Mouse (Mus musculus): Measurements from ENCODE around the gene Rbpjl. TPM values are rescaled to one million over a fixed set of nuclear protein-coding genes. Genes with fewer than 3 reads are reported as not detected.

Gene Rbpjl
- not detected for polyA plus RNA-seq (2014; fragmentation: Illumina TruSeq; extraction: RNeasy Lipid Tissue Mini Kit (QIAGEN cat#74804))

GRCm38 (mm10) chr2:164402906-164403305, at the start of gene Rbpjl:
Gene Rbpjl, plus strand, starts transcription at chr2:164403141.

GRCm38 (mm10) chr2:164389020-164389419, 13.9 kb upstream of the Rbpjl start, which contains the start of gene Slpi:
Gene Slpi, minus strand, starts transcription at chr2:164389095.

GRCm38 (mm10) chr2:164405060-164405459, 2.1 kb downstream of the Rbpjl start, which contains the start of gene Matn4:
Gene Matn4, minus strand, starts transcription at chr2:164405160.

GRCm38 (mm10) chr2:164443460-164444000, 40.6 kb downstream of the Rbpjl start, which contains the start of gene Sdc4:
Gene Sdc4, minus strand, starts transcription at chr2:164443887.

GRCm38 (mm10) chr2:164456864-164457300, 53.9 kb downstream of the Rbpjl start, which contains the start of gene Sys1:
Gene Sys1, plus strand, starts transcription at chr2:164456964.

GRCm38 (mm10) chr2:164460745-164461551, 58.0 kb downstream of the Rbpjl start, which contains the start of gene Gm20458:
Gene Gm20458, plus strand, starts transcription at chr2:164460967.

Other genes starting within 250 kb of the Rbpjl start
- gene Kcns1, start 232.0 kb upstream of the Rbpjl start, polyA plus RNA-seq (2014; fragmentation: Illumina TruSeq; extraction: RNeasy Lipid Tissue Mini Kit (QIAGEN cat#74804)): not detected
- gene Wfdc5, start 220.4 kb upstream of the Rbpjl start, polyA plus RNA-seq (2014; fragmentation: Illumina TruSeq; extraction: RNeasy Lipid Tissue Mini Kit (QIAGEN cat#74804)): not detected
- not detected for gene Wfdc12, start 212.5 kb upstream of the Rbpjl start, polyA plus RNA-seq (2014; fragmentation: Illumina TruSeq; extraction: RNeasy Lipid Tissue Mini Kit (QIAGEN cat#74804))
- not detected for gene Wfdc15a, start 203.0 kb upstream of the Rbpjl start, polyA plus RNA-seq (2014; fragmentation: Illumina TruSeq; extraction: RNeasy Lipid Tissue Mini Kit (QIAGEN cat#74804))
- 1.3 TPM for gene Wfdc15b, start 181.5 kb upstream of the Rbpjl start, polyA plus RNA-seq (2014; fragmentation: Illumina TruSeq; extraction: RNeasy Lipid Tissue Mini Kit (QIAGEN cat#74804))
- gene Svs2, start 164.7 kb upstream of the Rbpjl start, polyA plus RNA-seq (2014; fragmentation: Illumina TruSeq; extraction: RNeasy Lipid Tissue Mini Kit (QIAGEN cat#74804)): not detected
- gene Svs3b, start 146.5 kb upstream of the Rbpjl start, polyA plus RNA-seq (2014; fragmentation: Illumina TruSeq; extraction: RNeasy Lipid Tissue Mini Kit (QIAGEN cat#74804)): not detected
- gene Svs4, start 124.7 kb upstream of the Rbpjl start, polyA plus RNA-seq (2014; fragmentation: Illumina TruSeq; extraction: RNeasy Lipid Tissue Mini Kit (QIAGEN cat#74804)): not detected
- gene Svs3a, start 113.9 kb upstream of the Rbpjl start, polyA plus RNA-seq (2014; fragmentation: Illumina TruSeq; extraction: RNeasy Lipid Tissue Mini Kit (QIAGEN cat#74804)): not detected
- not detected for gene Svs6, start 86.4 kb upstream of the Rbpjl start, polyA plus RNA-seq (2014; fragmentation: Illumina TruSeq; extraction: RNeasy Lipid Tissue Mini Kit (QIAGEN cat#74804))
- 0.91 TPM for gene Svs5, start 70.4 kb upstream of the Rbpjl start, polyA plus RNA-seq (2014; fragmentation: Illumina TruSeq; extraction: RNeasy Lipid Tissue Mini Kit (QIAGEN cat#74804))
- not detected for gene Slpi, start 14.0 kb upstream of the Rbpjl start, polyA plus RNA-seq (2014; fragmentation: Illumina TruSeq; extraction: RNeasy Lipid Tissue Mini Kit (QIAGEN cat#74804))
- gene Matn4, start 2.0 kb downstream of the Rbpjl start, polyA plus RNA-seq (2014; fragmentation: Illumina TruSeq; extraction: RNeasy Lipid Tissue Mini Kit (QIAGEN cat#74804)): not detected
- 107 TPM for gene Sdc4, start 40.7 kb downstream of the Rbpjl start, polyA plus RNA-seq (2014; fragmentation: Illumina TruSeq; extraction: RNeasy Lipid Tissue Mini Kit (QIAGEN cat#74804))
- 8.4 TPM for gene Sys1, start 53.8 kb downstream of the Rbpjl start, polyA plus RNA-seq (2014; fragmentation: Illumina TruSeq; extraction: RNeasy Lipid Tissue Mini Kit (QIAGEN cat#74804))
- not detected for gene Gm20458, start 57.8 kb downstream of the Rbpjl start, polyA plus RNA-seq (2014; fragmentation: Illumina TruSeq; extraction: RNeasy Lipid Tissue Mini Kit (QIAGEN cat#74804))
- not detected for gene Trp53tg5, start 70.6 kb downstream of the Rbpjl start, polyA plus RNA-seq (2014; fragmentation: Illumina TruSeq; extraction: RNeasy Lipid Tissue Mini Kit (QIAGEN cat#74804))
- 4.7 TPM for gene Dbndd2, start 83.0 kb downstream of the Rbpjl start, polyA plus RNA-seq (2014; fragmentation: Illumina TruSeq; extraction: RNeasy Lipid Tissue Mini Kit (QIAGEN cat#74804))
- gene Pigt, start 94.4 kb downstream of the Rbpjl start, polyA plus RNA-seq (2014; fragmentation: Illumina TruSeq; extraction: RNeasy Lipid Tissue Mini Kit (QIAGEN cat#74804)): 8.6 TPM
- gene Wfdc2, start 159.3 kb downstream of the Rbpjl start, polyA plus RNA-seq (2014; fragmentation: Illumina TruSeq; extraction: RNeasy Lipid Tissue Mini Kit (QIAGEN cat#74804)): 1.8 TPM
- gene Spint3, start 170.3 kb downstream of the Rbpjl start, polyA plus RNA-seq (2014; fragmentation: Illumina TruSeq; extraction: RNeasy Lipid Tissue Mini Kit (QIAGEN cat#74804)): not detected
- 0.66 TPM for gene Wfdc6a, start 182.3 kb downstream of the Rbpjl start, polyA plus RNA-seq (2014; fragmentation: Illumina TruSeq; extraction: RNeasy Lipid Tissue Mini Kit (QIAGEN cat#74804))
- gene Eppin, start 190.5 kb downstream of the Rbpjl start, polyA plus RNA-seq (2014; fragmentation: Illumina TruSeq; extraction: RNeasy Lipid Tissue Mini Kit (QIAGEN cat#74804)): not detected
- gene Wfdc6b, start 210.4 kb downstream of the Rbpjl start, polyA plus RNA-seq (2014; fragmentation: Illumina TruSeq; extraction: RNeasy Lipid Tissue Mini Kit (QIAGEN cat#74804)): not detected
- gene Wfdc8, start 210.5 kb downstream of the Rbpjl start, polyA plus RNA-seq (2014; fragmentation: Illumina TruSeq; extraction: RNeasy Lipid Tissue Mini Kit (QIAGEN cat#74804)): not detected
- not detected for gene Wfdc16, start 235.7 kb downstream of the Rbpjl start, polyA plus RNA-seq (2014; fragmentation: Illumina TruSeq; extraction: RNeasy Lipid Tissue Mini Kit (QIAGEN cat#74804))

Measured in ovary, adult 10 weeks (tissue).